Mouse (Mus musculus): ENCODE measurements around the gene Gm527. TPM values are rescaled to one million over a fixed set of nuclear protein-coding genes. Genes with fewer than 3 reads are reported as not detected.

Gene Gm527
- polyA plus RNA-seq (2015; fragmentation: Illumina TruSeq; extraction: RNeasy Lipid Tissue Mini Kit (QIAGEN cat#74804); ENCODE audit: insufficient read depth, low read depth, low replicate concordance): 3.6 TPM

DNA sequence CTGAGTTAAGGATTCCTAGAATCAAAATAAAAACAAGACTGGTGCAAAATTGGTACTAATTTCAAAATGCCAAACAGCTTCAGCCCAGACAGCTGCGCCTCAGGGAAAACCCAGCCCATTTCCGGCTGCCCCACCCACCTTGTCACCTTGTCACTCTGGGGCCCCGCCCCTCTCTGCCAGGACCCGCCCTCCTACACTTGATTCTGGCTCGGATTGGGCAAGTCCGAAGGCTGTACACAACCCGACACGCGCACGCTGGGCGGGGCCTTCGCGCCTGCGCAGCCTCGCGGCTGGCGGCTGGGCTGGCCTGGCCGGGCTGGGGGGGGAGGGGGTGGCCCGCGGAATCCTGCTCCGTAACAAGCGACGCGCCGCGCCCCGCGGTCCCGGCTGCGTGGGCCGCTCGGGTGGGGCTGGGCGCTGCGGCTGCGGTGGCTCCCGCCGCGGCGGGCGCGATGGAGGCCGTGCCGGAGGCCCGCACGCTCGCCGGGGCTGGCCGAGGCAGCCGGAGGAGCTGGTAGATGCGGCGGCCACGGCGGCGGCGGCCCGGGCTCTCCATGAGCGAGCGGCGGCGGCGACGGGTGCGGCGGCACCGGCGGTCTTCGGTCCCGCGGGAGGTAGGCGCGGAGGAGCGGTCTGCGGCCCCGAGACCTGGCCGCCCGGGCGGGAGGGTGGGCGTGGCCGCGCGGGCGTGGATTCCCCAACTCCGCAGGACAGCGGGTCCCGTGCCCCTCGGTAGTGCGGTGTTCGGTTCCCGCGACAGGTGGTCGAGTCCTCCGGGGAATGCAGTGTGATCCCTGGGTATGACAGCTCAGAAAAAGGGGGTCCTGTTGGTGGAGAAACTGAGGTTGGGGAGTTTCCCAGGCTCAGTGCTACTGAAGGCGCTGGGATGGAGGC, at the start of gene Gm527:
TSS of gene Gm527 (plus strand) at position 329 of the 894 bp plus-strand sequence.

DNA sequence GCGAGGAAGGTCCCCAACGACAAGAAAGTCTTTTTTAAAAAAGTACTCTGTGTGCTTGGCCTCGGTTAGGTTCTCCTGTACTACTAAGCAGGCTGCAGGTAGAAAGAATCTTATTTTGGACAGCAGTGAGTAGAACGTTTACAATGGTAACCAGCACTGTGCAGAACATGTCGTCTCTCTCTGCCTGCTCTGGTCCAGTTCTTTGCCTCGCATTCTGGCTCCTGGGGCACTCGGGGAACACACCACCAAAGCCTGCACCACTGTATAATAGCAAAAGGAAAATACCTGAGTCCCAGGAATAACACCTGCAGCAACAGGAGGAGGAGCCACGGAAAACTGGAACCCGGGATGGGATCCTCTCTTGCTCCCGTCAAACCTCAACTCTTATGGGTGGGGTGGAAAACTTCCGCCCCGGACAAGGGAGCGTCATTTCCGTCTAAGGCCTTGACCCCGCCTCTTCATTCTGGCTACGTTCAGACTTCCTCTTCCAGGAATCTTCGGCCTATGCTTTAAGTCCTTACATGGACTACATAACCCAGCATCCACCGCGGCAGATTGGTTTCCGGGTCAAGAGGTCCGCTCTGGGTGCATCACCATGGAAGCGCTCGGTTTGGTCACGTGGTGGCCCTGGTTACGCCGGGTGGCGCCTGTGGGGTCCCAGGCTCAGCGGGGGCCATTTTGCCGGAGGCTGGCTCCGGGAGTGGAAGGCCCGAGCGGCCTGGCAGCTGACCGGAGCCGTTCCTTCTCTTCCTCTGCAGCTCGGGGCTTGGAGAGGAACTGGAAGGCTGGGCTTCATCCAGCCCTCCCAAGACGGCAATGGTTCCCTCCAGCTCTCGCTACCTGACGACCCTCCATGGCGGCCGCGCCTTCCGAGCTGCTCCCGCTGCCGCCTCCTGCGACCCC, 47.7 kb downstream of the Gm527 start, which contains the start of the genes Klhl28 and Togaram1:
TSS of gene Klhl28 (minus strand) at position 411 of the 903 bp plus-strand sequence.
TSS of gene Togaram1 (plus strand) at position 681 of the 903 bp plus-strand sequence.

Other genes with a start within 250 kb of the Gm527 start
- 2.5 TPM for gene Klhl28, start 47.6 kb downstream of the Gm527 start, polyA plus RNA-seq (2015; fragmentation: Illumina TruSeq; extraction: RNeasy Lipid Tissue Mini Kit (QIAGEN cat#74804); ENCODE audit: insufficient read depth, low read depth, low replicate concordance)
- gene Togaram1, start 47.9 kb downstream of the Gm527 start, polyA plus RNA-seq (2015; fragmentation: Illumina TruSeq; extraction: RNeasy Lipid Tissue Mini Kit (QIAGEN cat#74804); ENCODE audit: insufficient read depth, low read depth, low replicate concordance): 4.4 TPM
- 18.5 TPM for gene Prpf39, start 118.4 kb downstream of the Gm527 start, polyA plus RNA-seq (2015; fragmentation: Illumina TruSeq; extraction: RNeasy Lipid Tissue Mini Kit (QIAGEN cat#74804); ENCODE audit: insufficient read depth, low read depth, low replicate concordance)
- gene Fkbp3, start 156.1 kb downstream of the Gm527 start, polyA plus RNA-seq (2015; fragmentation: Illumina TruSeq; extraction: RNeasy Lipid Tissue Mini Kit (QIAGEN cat#74804); ENCODE audit: insufficient read depth, low read depth, low replicate concordance): 19.5 TPM
- 3.1 TPM for gene Fancm, start 157.7 kb downstream of the Gm527 start, polyA plus RNA-seq (2015; fragmentation: Illumina TruSeq; extraction: RNeasy Lipid Tissue Mini Kit (QIAGEN cat#74804); ENCODE audit: insufficient read depth, low read depth, low replicate concordance)